Mouse (Mus musculus) liver, embryonic 12.5 days (tissue): ENCODE results near the gene Ppp2r5d. TPM values are rescaled to one million over a fixed set of nuclear protein-coding genes. Genes with fewer than 3 reads are reported as not detected.
A peak's percentile ranks its signal among the peaks of the same experiment; 100 is the strongest.

Experiments used
- ATAC-seq: fragments of 200-750 bp; cut with Nextera tagmentation; 2 replicates; pipeline ENCODE4 v1.8.0; 2017; ENCODE audit warnings: moderate number of reproducible peaks, mild to moderate bottlenecking, moderate library complexity
- H3K27ac ChIP-seq: fragments of 300-500 bp; sonication (generic); 2 replicates; pipeline ENCODE4 v1.5.1; 2016; ENCODE audit warnings: mild to moderate bottlenecking
- H3K27me3 ChIP-seq: fragments of 300-500 bp; sonication (generic); replicated peaks from 2 replicates; pipeline ENCODE4 v1.6.1; 2016; ENCODE audit warnings: mild to moderate bottlenecking, moderate library complexity
- H3K36me3 ChIP-seq: fragments of 300-500 bp; sonication (generic); 2 replicates; pipeline ENCODE4 v1.6.1; 2016; ENCODE audit warnings: mild to moderate bottlenecking, moderate library complexity
- H3K4me1 ChIP-seq: fragments of 300-500 bp; sonication (generic); 2 replicates; pipeline ENCODE4 v1.6.1; 2016
- H3K4me2 ChIP-seq: fragments of 300-500 bp; sonication (generic); 2 replicates; pipeline ENCODE4 v1.6.1; 2016; ENCODE audit warnings: mild to moderate bottlenecking, moderate library complexity
- H3K4me3 ChIP-seq: fragments of 300-500 bp; sonication (generic); 2 replicates; pipeline ENCODE4 v1.5.1; 2016; ENCODE audit warnings: mild to moderate bottlenecking, moderate library complexity
- H3K9ac ChIP-seq: fragments of 300-500 bp; sonication (generic); 2 replicates; pipeline ENCODE4 v1.6.1; 2016; ENCODE audit warnings: mild to moderate bottlenecking, moderate library complexity
- H3K9me3 ChIP-seq: fragments of 300-500 bp; sonication (generic); replicated peaks from 2 replicates; pipeline ENCODE4 v1.6.1; 2016; ENCODE audit warnings: mild to moderate bottlenecking, moderate library complexity
- WGBS: fragments of 180-500 bp; shearing (Covaris S2); methylation state at CpG from one replicate; pipeline ENCODE4 v1.1.7; 2016; ENCODE audit not compliant: insufficient replicate concordance; 5-methylcytosine and 5-hydroxymethylcytosine counted together
- polyA plus RNA-seq: library from polyadenylated mRNA; unstranded; fragments of >200 nt; fragmentation: Nextera tagmentation; extraction: Ambion mirVana; gene quantifications from 2 replicates; pipeline ENCODE4 v1.2.1, GENCODE M21; 2016

Gene Ppp2r5d
- polyA plus RNA-seq, 1 experiment from 2014 or later, result 48.3 TPM

- Histone ChIP-seq H3K36me3 (peaks cover 25% of the 10 kb centered on the region), H3K9ac (no peak overlapping the region), H3K27ac (0 out of 2 replicates have a peak overlapping the region, but pooled peaks have one; percentile 42), H3K4me3 (no peak overlapping the region), H3K4me1 (0 out of 2 replicates have a peak, but pooled peaks cover 6% of the 10 kb centered on the region), H3K27me3 (peaks cover 1% of the 10 kb centered on the region; the same call in 1 of the 2 replicates), H3K9me3 (no peaks in the 10 kb centered on the region), H3K4me2 (no peak overlapping the region)
- WGBS, result 76% methylated on average over 7 of the region's 7 CpGs
- ATAC-seq, result peak; percentile 50; the same call in 1 of the 2 replicates
Observed at GRCm38 (mm10) chr17:46735287-46735686, 30.4 kb upstream of the Ppp2r5d start.

DNA sequence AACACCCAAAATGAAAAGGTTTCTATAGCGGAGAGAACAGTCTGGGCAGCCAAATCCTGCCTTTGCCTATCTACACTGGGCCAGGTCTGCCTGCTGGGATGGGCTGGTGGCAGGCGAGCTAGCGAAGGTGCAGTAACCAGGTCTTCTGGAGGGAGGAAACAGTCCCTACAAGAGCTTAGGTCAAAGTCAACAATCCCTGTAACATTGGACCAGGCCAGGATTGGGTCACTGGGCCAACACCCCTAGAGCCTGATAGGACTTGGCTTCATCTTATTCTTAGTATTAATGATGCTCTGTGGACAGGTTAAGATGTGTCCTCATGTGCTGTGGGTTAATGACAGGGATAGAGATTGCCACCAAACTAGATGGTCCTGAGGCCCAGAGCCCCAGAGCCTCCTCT, 29.1 kb upstream of the Ppp2r5d start:
- ATAC-seq, result peak; percentile 6; the same call in 1 of the 2 replicates
- Histone ChIP-seq H3K9ac (no peak overlapping the region), H3K27ac (0 out of 2 replicates have a peak overlapping the region, but pooled peaks have one; percentile 12), H3K4me1 (0 out of 2 replicates have a peak, but pooled peaks cover 6% of the 10 kb centered on the region), H3K4me3 (no peak overlapping the region), H3K9me3 (no peaks in the 10 kb centered on the region), H3K36me3 (peaks cover 24% of the 10 kb centered on the region), H3K27me3 (peaks cover 14% of the 10 kb centered on the region), H3K4me2 (no peak overlapping the region)
- WGBS, result 75% methylated on average over 3 of the region's 3 CpGs

DNA sequence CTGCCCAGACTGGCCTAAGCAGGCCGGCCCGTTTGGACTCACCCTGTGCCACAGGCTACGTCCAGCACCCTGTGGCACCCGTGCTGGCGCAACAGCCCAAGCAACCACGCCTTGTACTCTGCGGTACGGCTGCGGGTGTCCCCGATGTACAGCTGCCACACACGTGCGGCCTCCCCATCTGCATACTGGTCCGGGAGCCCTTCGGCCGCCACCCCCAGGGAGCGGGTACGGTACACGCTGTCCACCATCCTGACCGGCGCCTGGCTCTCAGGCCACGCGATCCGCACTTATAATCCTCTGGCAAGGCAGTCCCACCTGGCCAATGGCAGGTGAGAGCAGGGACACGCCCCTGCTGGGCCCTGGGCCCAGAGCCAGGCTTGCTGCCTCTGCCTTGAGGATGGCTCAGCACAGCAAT, 24.0 kb upstream of the Ppp2r5d start, which contains the start of gene Gnmt:
Gnmt (minus strand) TSS at position 265 of the 415 bp plus-strand sequence.
- Histone ChIP-seq H3K27ac (no peak within 1 kb of the TSS), H3K36me3 (peaks cover 26% of the 10 kb centered on the region), H3K9me3 (no peaks in the 10 kb centered on the region), H3K27me3 (peaks cover 26% of the 10 kb centered on the region), H3K4me2 (peak within 1 kb of the TSS; percentile 46), H3K9ac (peak within 1 kb of the TSS; percentile 27; the same call in 1 of the 2 replicates), H3K4me3 (0 out of 2 replicates have a peak within 1 kb of the TSS, but pooled peaks have one; percentile 24), H3K4me1 (peaks cover 23% of the 10 kb centered on the region)
- 33% methylated on average over 24 of the region's 24 CpGs for WGBS
- peak; percentile 53 for ATAC-seq

DNA sequence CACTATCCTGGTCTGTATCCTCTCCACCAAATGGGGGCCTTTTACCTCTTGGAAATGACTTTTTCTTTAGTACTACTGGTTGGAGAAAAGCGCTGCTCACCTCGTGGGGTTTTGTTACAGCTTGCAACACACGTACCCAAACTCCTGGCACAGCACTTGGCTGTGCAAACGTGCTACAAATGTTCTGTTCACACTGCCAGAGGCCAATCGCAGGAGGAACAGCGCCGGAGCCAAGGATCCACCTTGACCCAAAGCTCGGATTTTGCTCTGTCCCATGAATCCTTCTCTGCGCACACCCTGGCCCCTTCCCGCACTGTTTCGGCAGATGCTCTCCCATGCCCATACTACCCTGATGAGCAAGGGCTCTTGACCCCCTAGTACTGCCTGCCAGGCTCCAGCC, 23.6 kb upstream of the Ppp2r5d start:
- no peak for ATAC-seq
- 0 out of 2 replicates have a peak overlapping the region, but pooled peaks have one; percentile 24 for H3K4me3 ChIP-seq
- H3K36me3 ChIP-seq, result peaks cover 30% of the 10 kb centered on the region
- peak overlapping the region; percentile 46 for H3K4me2 ChIP-seq
- no peak overlapping the region for H3K27ac ChIP-seq
- H3K9ac ChIP-seq, result peak overlapping the region; percentile 27; the same call in 1 of the 2 replicates
- H3K4me1 ChIP-seq, result peaks cover 20% of the 10 kb centered on the region
- no peaks in the 10 kb centered on the region for H3K9me3 ChIP-seq
- 43% methylated on average over 11 of the region's 11 CpGs for WGBS
- peaks cover 26% of the 10 kb centered on the region for H3K27me3 ChIP-seq

DNA sequence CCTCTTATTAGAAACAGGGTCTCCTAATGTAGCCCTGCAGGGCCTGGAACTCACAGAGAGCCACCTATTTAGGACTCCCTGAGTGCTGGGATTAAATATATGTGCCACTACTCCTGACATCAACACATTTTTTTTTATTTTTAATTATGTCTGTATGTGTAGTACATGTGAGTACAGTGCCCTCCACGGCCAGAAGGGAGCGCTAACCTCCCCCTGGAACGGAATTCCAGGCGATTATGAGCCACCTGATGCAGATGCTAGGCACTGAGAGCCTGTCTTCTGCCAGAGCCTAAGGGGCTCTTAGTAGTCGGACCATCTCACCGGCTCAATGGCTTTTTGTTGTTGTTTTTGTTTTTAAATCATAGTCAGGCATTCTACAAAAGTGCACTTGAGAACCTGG, 23.1 kb upstream of the Ppp2r5d start:
- Histone ChIP-seq H3K27ac (no peak overlapping the region), H3K4me2 (no peak overlapping the region)
- WGBS, result 32% methylated on average over 6 of the region's 6 CpGs

GRCm38 (mm10) chr17:46727271-46727670, 22.4 kb upstream of the Ppp2r5d start:
- H3K4me1 ChIP-seq, result peaks cover 20% of the 10 kb centered on the region
- no peak overlapping the region for H3K9ac ChIP-seq
- ATAC-seq, result no peak
- peaks cover 26% of the 10 kb centered on the region for H3K27me3 ChIP-seq
- H3K4me2 ChIP-seq, result no peak overlapping the region
- H3K4me3 ChIP-seq, result no peak overlapping the region
- 84% methylated on average over 11 of the region's 11 CpGs for WGBS
- H3K27ac ChIP-seq, result no peak overlapping the region
- no peaks in the 10 kb centered on the region for H3K9me3 ChIP-seq
- peaks cover 42% of the 10 kb centered on the region for H3K36me3 ChIP-seq

More for the DNA sequence above, 23.1 kb upstream of the Ppp2r5d start:
- H3K36me3 ChIP-seq, result peaks cover 35% of the 10 kb centered on the region
- no peak for ATAC-seq
- H3K27me3 ChIP-seq, result peaks cover 26% of the 10 kb centered on the region
- H3K9ac ChIP-seq, result no peak overlapping the region
- peaks cover 20% of the 10 kb centered on the region for H3K4me1 ChIP-seq
- no peak overlapping the region for H3K4me3 ChIP-seq
- H3K9me3 ChIP-seq, result no peaks in the 10 kb centered on the region

DNA sequence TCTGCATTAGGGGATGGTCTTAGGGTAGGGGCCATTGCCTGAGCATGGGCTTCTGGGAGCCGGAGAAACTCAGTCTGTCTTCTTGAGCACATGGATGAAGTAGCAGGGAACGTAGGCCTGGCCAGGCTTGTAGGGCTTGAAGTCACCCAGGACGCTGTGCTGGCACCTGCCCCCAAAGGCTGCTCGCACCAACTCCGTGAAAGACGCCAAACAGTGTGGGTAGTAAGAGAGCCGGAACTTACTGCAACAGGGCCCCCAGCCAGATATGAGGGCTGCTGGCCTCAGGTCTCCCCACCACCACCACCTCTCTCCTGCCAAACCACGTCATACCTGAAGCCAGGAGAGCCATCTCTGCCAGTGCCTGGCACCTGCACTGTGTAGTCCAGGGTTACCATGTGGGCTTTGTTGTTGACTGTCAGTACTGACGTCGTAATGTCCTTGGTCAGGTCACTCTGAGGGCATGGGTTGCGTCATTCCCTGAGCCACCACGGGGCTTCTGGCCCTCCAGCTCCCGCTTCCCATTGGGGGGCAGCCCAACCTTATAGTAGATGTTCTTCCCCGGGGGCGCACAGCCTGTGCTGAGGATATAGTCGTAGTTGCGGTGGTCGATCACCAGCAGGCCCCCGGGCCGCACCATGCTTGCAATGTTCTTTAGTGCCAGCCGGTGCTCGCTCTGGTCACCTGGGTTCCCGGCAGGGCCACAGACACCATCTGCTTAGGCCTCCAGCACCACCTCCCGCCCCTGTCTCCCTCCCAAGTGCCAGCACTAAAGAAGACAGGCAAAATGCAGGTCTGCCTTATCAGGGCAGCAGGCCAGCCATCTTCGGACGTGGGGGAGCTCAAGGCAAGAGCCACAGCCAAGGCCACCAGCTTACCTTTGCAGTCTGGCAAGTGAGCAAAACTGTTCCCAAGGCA, 21.1 kb upstream of the Ppp2r5d start:
- 0 out of 2 replicates have a peak, but pooled peaks have one; percentile 22 for ATAC-seq
- peaks cover 20% of the 10 kb centered on the region for H3K4me1 ChIP-seq
- H3K9me3 ChIP-seq, result no peaks in the 10 kb centered on the region
- H3K36me3 ChIP-seq, result peaks cover 51% of the 10 kb centered on the region
- peaks cover 26% of the 10 kb centered on the region for H3K27me3 ChIP-seq
- 81% methylated on average over 26 of the region's 26 CpGs for WGBS
- H3K27ac ChIP-seq, result no peak overlapping the region
- H3K4me2 ChIP-seq, result no peak overlapping the region
- no peak overlapping the region for H3K4me3 ChIP-seq
- no peak overlapping the region for H3K9ac ChIP-seq

DNA sequence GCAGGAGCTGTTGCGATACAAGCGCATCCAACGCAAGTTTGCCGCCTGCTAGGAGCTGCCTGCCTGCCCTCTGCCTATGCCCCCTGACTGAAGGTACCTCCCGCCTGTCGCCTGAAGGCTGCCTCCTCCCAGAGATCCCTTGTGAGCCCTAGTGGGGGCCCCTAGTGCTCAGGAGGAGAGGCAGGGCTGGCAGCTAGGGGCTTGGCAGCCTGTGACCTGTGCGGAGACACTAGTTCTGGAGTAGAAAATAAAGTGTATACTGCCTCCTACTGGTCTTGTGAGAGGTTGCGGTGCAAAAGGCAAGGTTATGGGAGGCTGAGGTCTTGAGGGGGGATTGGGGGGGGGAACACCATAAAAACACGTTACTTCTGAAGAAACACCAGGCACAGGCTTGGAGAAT, 20.4 kb upstream of the Ppp2r5d start:
- no peak overlapping the region for H3K27ac ChIP-seq
- WGBS, result 60% methylated on average over 9 of the region's 9 CpGs
- H3K4me1 ChIP-seq, result peaks cover 20% of the 10 kb centered on the region
- no peak for ATAC-seq
- H3K4me2 ChIP-seq, result no peak overlapping the region
- H3K9me3 ChIP-seq, result no peaks in the 10 kb centered on the region
- no peak overlapping the region for H3K4me3 ChIP-seq
- H3K27me3 ChIP-seq, result peaks cover 25% of the 10 kb centered on the region
- H3K9ac ChIP-seq, result no peak overlapping the region
- H3K36me3 ChIP-seq, result peaks cover 56% of the 10 kb centered on the region

DNA sequence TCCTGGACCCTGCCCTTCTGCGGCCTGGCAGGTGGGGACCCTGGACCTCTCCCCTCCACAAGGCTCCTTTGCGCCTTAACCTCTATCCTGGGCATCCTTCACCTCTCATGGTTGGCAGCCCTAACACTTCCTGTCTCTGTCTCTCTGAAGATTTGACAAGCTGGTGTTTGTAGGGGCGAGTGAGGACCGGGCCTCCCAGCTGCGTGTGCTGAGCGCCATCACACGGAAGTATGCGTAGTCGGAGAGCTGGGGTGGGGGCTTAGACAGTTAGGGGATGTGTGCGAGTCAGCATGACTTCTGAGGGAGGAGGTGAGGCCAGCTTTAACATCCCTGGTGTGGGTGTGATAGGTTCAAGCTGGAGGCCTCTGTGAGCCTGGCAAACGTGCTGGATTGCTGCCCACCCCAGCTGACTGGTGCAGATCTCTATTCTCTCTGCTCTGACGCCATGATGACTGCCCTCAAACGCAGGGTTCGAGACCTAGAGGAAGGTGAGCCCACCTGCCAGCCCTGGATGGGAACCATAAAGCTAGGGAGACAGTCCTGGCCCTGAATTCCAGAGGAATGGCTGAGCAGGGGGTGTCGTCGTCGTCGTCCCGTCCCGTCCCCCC, 19.7 kb upstream of the Ppp2r5d start:
- WGBS, result 79% methylated on average over 20 of the region's 20 CpGs
- H3K27ac ChIP-seq, result no peak overlapping the region
- no peak for ATAC-seq
- no peak overlapping the region for H3K4me3 ChIP-seq
- peaks cover 58% of the 10 kb centered on the region for H3K36me3 ChIP-seq
- H3K27me3 ChIP-seq, result peaks cover 18% of the 10 kb centered on the region
- no peak overlapping the region for H3K4me2 ChIP-seq
- H3K9ac ChIP-seq, result no peak overlapping the region
- peaks cover 20% of the 10 kb centered on the region for H3K4me1 ChIP-seq
- H3K9me3 ChIP-seq, result no peaks in the 10 kb centered on the region

- H3K4me1 ChIP-seq, result peaks cover 13% of the 10 kb centered on the region
- 79% methylated on average over 7 of the region's 7 CpGs for WGBS
- H3K9ac ChIP-seq, result no peak overlapping the region
- no peak overlapping the region for H3K27ac ChIP-seq
- ATAC-seq, result no peak
- H3K4me2 ChIP-seq, result no peak overlapping the region
- H3K9me3 ChIP-seq, result no peaks in the 10 kb centered on the region
- H3K27me3 ChIP-seq, result no peaks in the 10 kb centered on the region
- H3K4me3 ChIP-seq, result no peak overlapping the region
- peaks cover 68% of the 10 kb centered on the region for H3K36me3 ChIP-seq
Observed at GRCm38 (mm10) chr17:46721077-46721476, 16.2 kb upstream of the Ppp2r5d start.

- no peak overlapping the region for H3K27ac ChIP-seq
- 82% methylated on average over 11 of the region's 11 CpGs for WGBS
- ATAC-seq, result no peak
Observed at GRCm38 (mm10) chr17:46714756-46715481, 10.0 kb upstream of the Ppp2r5d start.

More at GRCm38 (mm10) chr17:46714756-46715481, 10.0 kb upstream of the Ppp2r5d start:
- H3K4me2 ChIP-seq, result no peak overlapping the region
- H3K27me3 ChIP-seq, result no peaks in the 10 kb centered on the region
- peaks cover 28% of the 10 kb centered on the region for H3K4me1 ChIP-seq
- no peak overlapping the region for H3K9ac ChIP-seq
- H3K36me3 ChIP-seq, result peaks cover 46% of the 10 kb centered on the region
- no peak overlapping the region for H3K4me3 ChIP-seq
- H3K9me3 ChIP-seq, result no peaks in the 10 kb centered on the region
